Mouse (Mus musculus): ENCODE results near the gene Map4. TPM values are rescaled to one million over a fixed set of nuclear protein-coding genes. Genes with fewer than 3 reads are reported as not detected.
A peak's percentile ranks its signal among the peaks of the same experiment; 100 is the strongest.

Gene Map4
- polyA plus RNA-seq, 1 experiment from 2014 or later: 33.9 TPM

DNA sequence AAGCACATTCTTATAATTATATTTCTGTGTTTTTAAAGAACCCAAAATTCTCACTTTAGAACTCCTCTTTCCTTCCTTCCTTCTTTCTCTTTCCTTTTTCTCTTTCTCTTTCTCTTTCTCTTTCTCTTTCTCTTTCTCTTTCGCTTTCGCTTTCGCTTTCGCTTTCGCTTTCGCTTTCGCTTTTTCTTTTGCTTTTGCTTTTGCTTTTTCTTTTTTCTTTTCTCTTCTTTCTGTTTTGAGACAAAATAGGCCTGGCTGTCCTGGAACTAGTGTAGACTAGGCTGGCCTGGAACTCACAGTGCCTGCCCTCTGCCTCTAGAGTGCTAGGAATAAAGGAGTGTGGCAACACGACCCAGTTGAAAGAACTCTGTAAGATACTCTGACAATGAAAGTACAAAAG, 22.3 kb downstream of the Map4 start:
- DNase-seq (ENCODE audit: low spot score): no peak
- Histone ChIP-seq H3K27me3 (ENCODE audit: insufficient read depth, low read length) (no peaks in the 10 kb centered on the region), H3K9ac (ENCODE audit: low read depth, low read length) (no peak overlapping the region), H3K27ac (no peak overlapping the region), H3K9me3 (replicated peaks; ENCODE audit: low read length) (no peaks in the 10 kb centered on the region), H3K36me3 (ENCODE audit: insufficient read depth, low read length) (no peaks in the 10 kb centered on the region), H3K4me2 (ENCODE audit: low read length) (no peak overlapping the region), H3K4me3 (replicated peaks; ENCODE audit: low read depth, low read length) (no peak overlapping the region), H3K4me1 (replicated peaks; ENCODE audit: insufficient read depth, low read length) (no peaks in the 10 kb centered on the region)
- ATAC-seq (replicated peaks; ENCODE audit: low FRiP score, low read depth): no peak
- WGBS: 93% methylated on average over 8 of the region's 8 CpGs
- no peak for TF ChIP-seq CTCF (IDR thresholded peaks at IDR 0.05; ENCODE audit: low read depth)

DNA sequence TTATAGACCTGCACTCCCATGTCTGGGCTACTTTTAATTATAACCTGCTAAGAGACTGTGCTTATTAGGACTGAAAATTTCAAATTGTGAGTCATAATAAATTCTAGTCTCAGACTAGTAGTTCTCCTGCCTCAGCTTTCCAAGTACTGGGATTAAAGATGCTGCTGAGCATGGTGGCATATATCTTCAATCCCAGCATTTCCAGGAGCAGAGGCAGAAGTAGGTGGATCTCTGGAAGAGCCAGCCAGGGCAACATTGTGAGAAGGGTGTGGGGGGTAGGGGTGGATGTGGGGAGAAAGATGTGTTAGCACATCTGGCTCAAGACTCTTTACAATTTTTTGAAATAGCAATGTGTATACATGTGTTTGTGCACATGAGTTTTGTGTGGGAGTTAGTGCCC, 23.4 kb downstream of the Map4 start:
- no peak for TF ChIP-seq CTCF (IDR thresholded peaks at IDR 0.05; ENCODE audit: low read depth)
- no peak for DNase-seq (ENCODE audit: low spot score)

GRCm38 (mm10) chr9:109959456-109960150, 28.3 kb downstream of the Map4 start:
- DNase-seq (ENCODE audit: low spot score) (no peak), ATAC-seq (replicated peaks; ENCODE audit: low FRiP score, low read depth) (no peak)
- H3K36me3 ChIP-seq (ENCODE audit: insufficient read depth, low read length): no peaks in the 10 kb centered on the region
- H3K4me3 ChIP-seq (replicated peaks; ENCODE audit: low read depth, low read length): no peak overlapping the region
- H3K9me3 ChIP-seq (replicated peaks; ENCODE audit: low read length): no peaks in the 10 kb centered on the region
- 32% methylated on average over 5 of the region's 5 CpGs for WGBS
- H3K27ac ChIP-seq: no peak overlapping the region
- no peaks in the 10 kb centered on the region for H3K4me1 ChIP-seq (replicated peaks; ENCODE audit: insufficient read depth, low read length)
- no peak overlapping the region for H3K4me2 ChIP-seq (ENCODE audit: low read length)
- no peak overlapping the region for H3K9ac ChIP-seq (ENCODE audit: low read depth, low read length)
- TF ChIP-seq CTCF (IDR thresholded peaks at IDR 0.05; ENCODE audit: low read depth): no peak
- no peaks in the 10 kb centered on the region for H3K27me3 ChIP-seq (ENCODE audit: insufficient read depth, low read length)

More for the DNA sequence above, 23.4 kb downstream of the Map4 start:
- Histone ChIP-seq H3K36me3 (ENCODE audit: insufficient read depth, low read length) (no peaks in the 10 kb centered on the region), H3K27me3 (ENCODE audit: insufficient read depth, low read length) (no peaks in the 10 kb centered on the region), H3K4me2 (ENCODE audit: low read length) (no peak overlapping the region), H3K9me3 (replicated peaks; ENCODE audit: low read length) (no peaks in the 10 kb centered on the region), H3K9ac (ENCODE audit: low read depth, low read length) (no peak overlapping the region), H3K4me3 (replicated peaks; ENCODE audit: low read depth, low read length) (no peak overlapping the region), H3K27ac (no peak overlapping the region), H3K4me1 (replicated peaks; ENCODE audit: insufficient read depth, low read length) (no peaks in the 10 kb centered on the region)
- no peak for ATAC-seq (replicated peaks; ENCODE audit: low FRiP score, low read depth)

DNA sequence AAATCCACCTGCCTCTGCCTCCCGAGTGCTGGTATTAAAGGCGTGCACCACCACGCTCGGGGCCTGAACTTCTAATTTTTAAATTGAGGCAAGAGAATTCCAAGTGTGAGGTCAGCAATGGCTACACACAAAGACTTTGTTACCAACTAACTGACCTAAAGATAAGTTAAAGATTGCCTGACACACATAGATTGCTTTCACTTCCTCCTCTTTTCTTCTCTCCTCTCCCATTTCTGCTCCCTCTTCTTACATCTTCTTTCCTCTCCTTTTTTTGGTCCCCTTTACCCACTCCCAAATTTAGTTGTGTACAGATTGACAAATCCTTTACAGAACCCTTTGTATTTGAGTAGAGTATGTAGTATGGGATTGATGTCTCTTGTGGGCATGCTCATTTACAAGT, 29.3 kb downstream of the Map4 start:
- TF ChIP-seq CTCF (IDR thresholded peaks at IDR 0.05; ENCODE audit: low read depth): no peak
- Histone ChIP-seq H3K4me2 (ENCODE audit: low read length) (no peak overlapping the region), H3K9ac (ENCODE audit: low read depth, low read length) (no peak overlapping the region), H3K9me3 (replicated peaks; ENCODE audit: low read length) (no peaks in the 10 kb centered on the region), H3K27ac (no peak overlapping the region), H3K4me3 (replicated peaks; ENCODE audit: low read depth, low read length) (no peak overlapping the region), H3K27me3 (ENCODE audit: insufficient read depth, low read length) (no peaks in the 10 kb centered on the region), H3K4me1 (replicated peaks; ENCODE audit: insufficient read depth, low read length) (no peaks in the 10 kb centered on the region), H3K36me3 (ENCODE audit: insufficient read depth, low read length) (no peaks in the 10 kb centered on the region)
- DNase-seq (ENCODE audit: low spot score) (no peak), ATAC-seq (replicated peaks; ENCODE audit: low FRiP score, low read depth) (no peak)
- WGBS: 90% methylated on average over 4 of the region's 4 CpGs

- H3K4me1 ChIP-seq (replicated peaks; ENCODE audit: insufficient read depth, low read length): peaks cover 2% of the 10 kb centered on the region; the same call in 1 of the 2 replicates
- H3K4me3 ChIP-seq (replicated peaks; ENCODE audit: low read depth, low read length): no peak overlapping the region
- no peak overlapping the region for H3K4me2 ChIP-seq (ENCODE audit: low read length)
- no peak overlapping the region for H3K9ac ChIP-seq (ENCODE audit: low read depth, low read length)
- H3K27me3 ChIP-seq (ENCODE audit: insufficient read depth, low read length): no peaks in the 10 kb centered on the region
- no peaks in the 10 kb centered on the region for H3K9me3 ChIP-seq (replicated peaks; ENCODE audit: low read length)
- DNase-seq (ENCODE audit: low spot score) (no peak), ATAC-seq (replicated peaks; ENCODE audit: low FRiP score, low read depth) (no peak)
- H3K27ac ChIP-seq: no peak overlapping the region
- TF ChIP-seq CTCF (IDR thresholded peaks at IDR 0.05; ENCODE audit: low read depth): no peak
- no peaks in the 10 kb centered on the region for H3K36me3 ChIP-seq (ENCODE audit: insufficient read depth, low read length)
Measured at GRCm38 (mm10) chr9:109964761-109965160, 33.5 kb downstream of the Map4 start.

DNA sequence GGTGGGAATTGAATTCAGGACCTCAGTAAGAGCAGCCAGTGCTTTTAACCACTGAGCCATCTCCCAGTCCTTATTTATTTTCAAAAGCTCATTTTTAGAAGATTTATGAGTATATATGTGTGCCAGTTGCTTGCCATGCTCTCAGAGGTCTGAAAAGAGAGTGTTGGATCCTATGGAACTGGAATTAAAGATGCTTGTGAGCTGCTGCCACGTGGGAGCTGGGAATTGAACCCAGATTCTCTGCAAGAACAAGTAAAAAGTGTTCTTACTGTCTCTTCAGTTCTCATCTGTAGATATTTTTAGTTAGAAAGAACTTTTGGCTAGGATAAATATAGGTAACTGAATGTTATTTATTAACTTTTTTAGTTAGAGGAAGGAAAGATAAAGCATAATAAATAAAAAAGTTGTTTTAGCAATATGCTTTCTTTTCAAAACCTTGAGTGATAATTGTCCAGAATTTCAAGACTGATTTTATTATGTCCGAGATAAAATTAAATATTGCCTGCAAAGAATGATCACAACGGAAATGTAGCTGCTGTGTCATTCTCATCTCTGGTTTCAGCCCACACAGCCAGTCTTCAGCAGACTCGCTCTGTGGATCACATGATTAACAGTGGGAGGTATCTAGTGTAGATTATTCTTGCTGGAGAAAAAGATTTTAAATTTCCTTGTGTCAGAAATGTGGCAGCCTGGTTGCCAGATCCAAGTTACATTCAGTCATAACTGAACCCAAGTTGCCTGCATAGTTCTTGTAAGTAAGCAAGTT, 37.3 kb downstream of the Map4 start:
- DNase-seq (ENCODE audit: low spot score) (peak; percentile 50), ATAC-seq (replicated peaks; ENCODE audit: low FRiP score, low read depth) (no peak)
- 34% methylated on average over 4 of the region's 4 CpGs for WGBS
- Histone ChIP-seq H3K9ac (ENCODE audit: low read depth, low read length) (no peak overlapping the region), H3K4me2 (ENCODE audit: low read length) (no peak overlapping the region), H3K9me3 (replicated peaks; ENCODE audit: low read length) (no peaks in the 10 kb centered on the region), H3K27ac (peak overlapping the region; percentile 31; the same call in 1 of the 2 replicates), H3K36me3 (ENCODE audit: insufficient read depth, low read length) (no peaks in the 10 kb centered on the region), H3K27me3 (ENCODE audit: insufficient read depth, low read length) (no peaks in the 10 kb centered on the region), H3K4me1 (replicated peaks; ENCODE audit: insufficient read depth, low read length) (peaks cover 2% of the 10 kb centered on the region; the same call in 1 of the 2 replicates), H3K4me3 (replicated peaks; ENCODE audit: low read depth, low read length) (no peak overlapping the region)
- TF ChIP-seq CTCF (IDR thresholded peaks at IDR 0.05; ENCODE audit: low read depth): no peak

Data from kidney, postnatal 0 days (tissue).